Mouse (Mus musculus): ENCODE data around the gene C1qtnf7. TPM values are rescaled to one million over a fixed set of nuclear protein-coding genes. Genes with fewer than 3 reads are reported as not detected.
A peak's percentile ranks its signal among the peaks of the same experiment; 100 is the strongest.

The C1qtnf7 gene
- polyA plus RNA-seq, 1 experiment from 2014 or later: 1.5 TPM

- DNase-seq (ENCODE audit: low spot score): no peak
These were observed 75.0 kb downstream of the C1qtnf7 start for GRCm38 (mm10) chr5:43590311-43590731.

GRCm38 (mm10) chr5:43601601-43602000 is 86.3 kb downstream of the C1qtnf7 start:
- H3K27me3 ChIP-seq (ENCODE audit: insufficient read depth, poor library complexity, severe bottlenecking): no peaks in the 10 kb centered on the region
- H3K27ac ChIP-seq: no peak overlapping the region
- H3K4me1 ChIP-seq: no peaks in the 10 kb centered on the region
- H3K9me3 ChIP-seq: no peaks in the 10 kb centered on the region
- DNase-seq (ENCODE audit: low spot score): no peak
- 79% methylated on average over 8 of the region's 8 CpGs for WGBS
- H3K4me3 ChIP-seq: no peak overlapping the region
- no peaks in the 10 kb centered on the region for H3K36me3 ChIP-seq

More at GRCm38 (mm10) chr5:43590311-43590731, 75.0 kb downstream of the C1qtnf7 start:
- 83% methylated on average over 2 of the region's 2 CpGs for WGBS
- H3K27me3 ChIP-seq (ENCODE audit: insufficient read depth, poor library complexity, severe bottlenecking): no peaks in the 10 kb centered on the region
- no peak overlapping the region for H3K27ac ChIP-seq
- no peak overlapping the region for H3K4me3 ChIP-seq
- no peaks in the 10 kb centered on the region for H3K36me3 ChIP-seq
- no peaks in the 10 kb centered on the region for H3K4me1 ChIP-seq
- no peaks in the 10 kb centered on the region for H3K9me3 ChIP-seq

- H3K9me3 ChIP-seq: no peaks in the 10 kb centered on the region
These were observed 87.2 kb downstream of the C1qtnf7 start for GRCm38 (mm10) chr5:43602518-43602917.

GRCm38 (mm10) chr5:43603559-43603958 is 88.2 kb downstream of the C1qtnf7 start:
- Histone ChIP-seq H3K4me1 (no peaks in the 10 kb centered on the region), H3K9me3 (no peaks in the 10 kb centered on the region), H3K4me3 (no peak overlapping the region), H3K36me3 (no peaks in the 10 kb centered on the region), H3K27ac (no peak overlapping the region), H3K27me3 (ENCODE audit: insufficient read depth, poor library complexity, severe bottlenecking) (no peaks in the 10 kb centered on the region)
- WGBS: 86% methylated on average over 3 of the region's 3 CpGs
- DNase-seq (ENCODE audit: low spot score): no peak

More at GRCm38 (mm10) chr5:43602518-43602917, 87.2 kb downstream of the C1qtnf7 start:
- WGBS: 77% methylated on average over 3 of the region's 3 CpGs
- Histone ChIP-seq H3K27me3 (ENCODE audit: insufficient read depth, poor library complexity, severe bottlenecking) (no peaks in the 10 kb centered on the region), H3K36me3 (no peaks in the 10 kb centered on the region), H3K4me3 (no peak overlapping the region), H3K4me1 (no peaks in the 10 kb centered on the region), H3K27ac (no peak overlapping the region)
- DNase-seq (ENCODE audit: low spot score): no peak

GRCm38 (mm10) chr5:43608073-43608472 is 92.7 kb downstream of the C1qtnf7 start:
- 81% methylated on average over 3 of the region's 3 CpGs for WGBS
- H3K4me1 ChIP-seq: no peaks in the 10 kb centered on the region

GRCm38 (mm10) chr5:43609760-43610159 is 94.4 kb downstream of the C1qtnf7 start:
- H3K4me3 ChIP-seq: no peak overlapping the region
- H3K36me3 ChIP-seq: no peaks in the 10 kb centered on the region
- 77% methylated on average over 1 of the region's 1 CpGs for WGBS
- no peaks in the 10 kb centered on the region for H3K27me3 ChIP-seq (ENCODE audit: insufficient read depth, poor library complexity, severe bottlenecking)
- H3K27ac ChIP-seq: no peak overlapping the region
- DNase-seq (ENCODE audit: low spot score): no peak
- no peaks in the 10 kb centered on the region for H3K4me1 ChIP-seq
- no peaks in the 10 kb centered on the region for H3K9me3 ChIP-seq

More at GRCm38 (mm10) chr5:43608073-43608472, 92.7 kb downstream of the C1qtnf7 start:
- Histone ChIP-seq H3K9me3 (no peaks in the 10 kb centered on the region), H3K36me3 (no peaks in the 10 kb centered on the region), H3K27ac (no peak overlapping the region), H3K4me3 (no peak overlapping the region), H3K27me3 (ENCODE audit: insufficient read depth, poor library complexity, severe bottlenecking) (no peaks in the 10 kb centered on the region)
- DNase-seq (ENCODE audit: low spot score): no peak

- H3K36me3 ChIP-seq: no peaks in the 10 kb centered on the region
- no peaks in the 10 kb centered on the region for H3K9me3 ChIP-seq
- WGBS: 73% methylated on average over 7 of the region's 7 CpGs
- H3K27me3 ChIP-seq (ENCODE audit: insufficient read depth, poor library complexity, severe bottlenecking): no peaks in the 10 kb centered on the region
- no peak for DNase-seq (ENCODE audit: low spot score)
- H3K27ac ChIP-seq: no peak overlapping the region
- H3K4me3 ChIP-seq: no peak overlapping the region
- H3K4me1 ChIP-seq: no peaks in the 10 kb centered on the region
These were observed 106.4 kb downstream of the C1qtnf7 start for GRCm38 (mm10) chr5:43621575-43622299.

GRCm38 (mm10) chr5:43625407-43625806 is 110.1 kb downstream of the C1qtnf7 start:
- WGBS: 74% methylated on average over 4 of the region's 4 CpGs
- Histone ChIP-seq H3K36me3 (no peaks in the 10 kb centered on the region), H3K4me3 (no peak overlapping the region), H3K27ac (no peak overlapping the region), H3K4me1 (no peaks in the 10 kb centered on the region), H3K9me3 (no peaks in the 10 kb centered on the region), H3K27me3 (ENCODE audit: insufficient read depth, poor library complexity, severe bottlenecking) (no peaks in the 10 kb centered on the region)
- no peak for DNase-seq (ENCODE audit: low spot score)

GRCm38 (mm10) chr5:43634071-43634601 is 118.8 kb downstream of the C1qtnf7 start:
- H3K27me3 ChIP-seq (ENCODE audit: insufficient read depth, poor library complexity, severe bottlenecking): no peaks in the 10 kb centered on the region
- no peaks in the 10 kb centered on the region for H3K36me3 ChIP-seq
- no peak overlapping the region for H3K4me3 ChIP-seq
- H3K27ac ChIP-seq: no peak overlapping the region
- no peaks in the 10 kb centered on the region for H3K9me3 ChIP-seq
- no peaks in the 10 kb centered on the region for H3K4me1 ChIP-seq
- WGBS: 80% methylated on average over 5 of the region's 5 CpGs
- DNase-seq (ENCODE audit: low spot score): no peak

- no peaks in the 10 kb centered on the region for H3K36me3 ChIP-seq
- no peaks in the 10 kb centered on the region for H3K9me3 ChIP-seq
- no peak overlapping the region for H3K4me3 ChIP-seq
- no peak overlapping the region for H3K27ac ChIP-seq
- WGBS: 39% methylated on average over 9 of the region's 9 CpGs
- no peak for DNase-seq (ENCODE audit: low spot score)
- H3K27me3 ChIP-seq (ENCODE audit: insufficient read depth, poor library complexity, severe bottlenecking): no peaks in the 10 kb centered on the region
- no peaks in the 10 kb centered on the region for H3K4me1 ChIP-seq
These were observed 119.3 kb downstream of the C1qtnf7 start for GRCm38 (mm10) chr5:43634602-43635081.

GRCm38 (mm10) chr5:43645020-43645419 is 129.7 kb downstream of the C1qtnf7 start:
- no peaks in the 10 kb centered on the region for H3K4me1 ChIP-seq
- H3K4me3 ChIP-seq: no peak overlapping the region
- no peak overlapping the region for H3K27ac ChIP-seq
- no peak for DNase-seq (ENCODE audit: low spot score)
- H3K36me3 ChIP-seq: no peaks in the 10 kb centered on the region
- H3K27me3 ChIP-seq (ENCODE audit: insufficient read depth, poor library complexity, severe bottlenecking): no peaks in the 10 kb centered on the region
- H3K9me3 ChIP-seq: no peaks in the 10 kb centered on the region
- WGBS: 75% methylated on average over 4 of the region's 4 CpGs

- Histone ChIP-seq H3K36me3 (no peaks in the 10 kb centered on the region), H3K4me1 (no peaks in the 10 kb centered on the region), H3K27ac (no peak overlapping the region), H3K9me3 (no peaks in the 10 kb centered on the region), H3K4me3 (no peak overlapping the region), H3K27me3 (ENCODE audit: insufficient read depth, poor library complexity, severe bottlenecking) (no peaks in the 10 kb centered on the region)
- no peak for DNase-seq (ENCODE audit: low spot score)
- 81% methylated on average over 12 of the region's 12 CpGs for WGBS
These were observed 131.9 kb downstream of the C1qtnf7 start for GRCm38 (mm10) chr5:43647098-43647774.

- no peaks in the 10 kb centered on the region for H3K36me3 ChIP-seq
- H3K9me3 ChIP-seq: no peaks in the 10 kb centered on the region
- H3K4me3 ChIP-seq: no peak overlapping the region
- peaks cover 26% of the 10 kb centered on the region for H3K4me1 ChIP-seq
- 70% methylated on average over 3 of the region's 3 CpGs for WGBS
- H3K27me3 ChIP-seq (ENCODE audit: insufficient read depth, poor library complexity, severe bottlenecking): no peaks in the 10 kb centered on the region
- DNase-seq (ENCODE audit: low spot score): peak; percentile 71
- peak overlapping the region; percentile 90 for H3K27ac ChIP-seq
These were observed 146.2 kb downstream of the C1qtnf7 start for GRCm38 (mm10) chr5:43661498-43661897.

Measured in heart, embryonic 10.5 days (tissue).